Mouse (Mus musculus): ENCODE data around the gene Nek9. TPM values are rescaled to one million over a fixed set of nuclear protein-coding genes. Genes with fewer than 3 reads are reported as not detected.

Nek9 gene
- total and polyA plus RNA-seq, 2 experiments: 14.0 to 17.0 TPM

DNA sequence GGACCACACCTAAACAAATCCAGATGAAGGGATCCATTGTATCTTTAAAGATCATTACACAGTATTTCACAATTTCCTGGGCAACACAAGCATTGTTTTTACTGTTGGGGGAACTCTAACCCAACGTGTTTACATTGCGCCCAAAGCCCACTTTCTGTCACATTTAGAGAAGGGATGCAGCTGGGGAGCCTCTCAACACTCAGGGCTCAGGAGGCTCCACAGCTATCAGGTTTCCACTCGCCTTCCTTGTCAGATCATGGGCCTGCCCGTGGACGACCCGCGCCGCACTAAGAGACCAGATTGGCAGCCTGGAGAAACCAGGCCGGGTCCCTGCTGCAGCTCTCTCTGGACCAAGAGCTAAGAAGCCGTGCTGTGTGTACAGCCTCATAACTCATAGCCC, 65.7 kb downstream of the Nek9 start:
- no peaks in the 10 kb centered on the region for H3K4me1 ChIP-seq (ENCODE audit: control insufficient read depth, insufficient read depth, low read length)
- no peak overlapping the region for H3K9ac ChIP-seq (ENCODE audit: low read depth, low read length)
- H3K27ac ChIP-seq (replicated peaks; ENCODE audit: insufficient read depth, low read depth, low read length): no peak overlapping the region
- TF ChIP-seq POLR2A (IDR thresholded peaks at IDR 0.05; ENCODE audit: extremely low read depth, insufficient read depth, low read length): no peak
- no peak for TF ChIP-seq CTCF (IDR thresholded peaks at IDR 0.05; ENCODE audit: low read depth, low read length)
- no peaks in the 10 kb centered on the region for H3K79me2 ChIP-seq (ENCODE audit: control insufficient read depth, insufficient read depth, low read length)
- no peak for DNase-seq (ENCODE audit: extremely low read depth, low read depth, low spot score)
- whole genome bisulfite sequencing: 81% methylated on average over 10 of the region's 10 CpGs
- no peak overlapping the region for H3K4me3 ChIP-seq (ENCODE audit: insufficient read depth, low read depth, low read length)
- H3K27me3 ChIP-seq (ENCODE audit: control insufficient read depth, insufficient read depth, low read length): no peaks in the 10 kb centered on the region
- H3K36me3 ChIP-seq (ENCODE audit: control insufficient read depth, insufficient read depth, low read length): peaks cover 4% of the 10 kb centered on the region; the same call in 1 of the 2 replicates

DNA sequence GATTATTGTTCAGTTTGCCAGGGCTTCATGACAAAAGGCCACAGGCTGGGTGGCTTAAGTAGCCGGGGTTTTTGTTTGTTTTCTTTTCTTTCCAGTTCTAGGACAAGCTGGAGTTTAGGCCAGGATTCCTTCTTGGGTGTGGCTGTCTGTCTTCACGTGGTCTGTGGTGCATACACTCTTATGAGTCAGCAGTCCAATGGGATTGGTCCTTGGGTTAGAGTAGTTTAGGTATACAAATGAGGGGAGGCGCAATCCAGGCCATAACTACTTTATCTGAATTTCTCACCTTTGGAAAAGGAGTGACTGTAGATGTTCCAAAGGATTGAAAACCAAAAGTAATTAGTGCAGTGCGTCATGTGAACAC, 67.3 kb downstream of the Nek9 start:
- Histone ChIP-seq H3K9ac (ENCODE audit: low read depth, low read length) (no peak overlapping the region), H3K79me2 (ENCODE audit: control insufficient read depth, insufficient read depth, low read length) (no peaks in the 10 kb centered on the region), H3K36me3 (ENCODE audit: control insufficient read depth, insufficient read depth, low read length) (peaks cover 6% of the 10 kb centered on the region; the same call in 1 of the 2 replicates), H3K4me1 (ENCODE audit: control insufficient read depth, insufficient read depth, low read length) (no peaks in the 10 kb centered on the region), H3K27ac (replicated peaks; ENCODE audit: insufficient read depth, low read depth, low read length) (no peak overlapping the region), H3K4me3 (ENCODE audit: insufficient read depth, low read depth, low read length) (no peak overlapping the region), H3K27me3 (ENCODE audit: control insufficient read depth, insufficient read depth, low read length) (no peaks in the 10 kb centered on the region)
- WGBS: 72% methylated on average over 4 of the region's 4 CpGs
- no peak for TF ChIP-seq CTCF (IDR thresholded peaks at IDR 0.05; ENCODE audit: low read depth, low read length)
- no peak for TF ChIP-seq POLR2A (IDR thresholded peaks at IDR 0.05; ENCODE audit: extremely low read depth, insufficient read depth, low read length)
- no peak for DNase-seq (ENCODE audit: extremely low read depth, low read depth, low spot score)

DNA sequence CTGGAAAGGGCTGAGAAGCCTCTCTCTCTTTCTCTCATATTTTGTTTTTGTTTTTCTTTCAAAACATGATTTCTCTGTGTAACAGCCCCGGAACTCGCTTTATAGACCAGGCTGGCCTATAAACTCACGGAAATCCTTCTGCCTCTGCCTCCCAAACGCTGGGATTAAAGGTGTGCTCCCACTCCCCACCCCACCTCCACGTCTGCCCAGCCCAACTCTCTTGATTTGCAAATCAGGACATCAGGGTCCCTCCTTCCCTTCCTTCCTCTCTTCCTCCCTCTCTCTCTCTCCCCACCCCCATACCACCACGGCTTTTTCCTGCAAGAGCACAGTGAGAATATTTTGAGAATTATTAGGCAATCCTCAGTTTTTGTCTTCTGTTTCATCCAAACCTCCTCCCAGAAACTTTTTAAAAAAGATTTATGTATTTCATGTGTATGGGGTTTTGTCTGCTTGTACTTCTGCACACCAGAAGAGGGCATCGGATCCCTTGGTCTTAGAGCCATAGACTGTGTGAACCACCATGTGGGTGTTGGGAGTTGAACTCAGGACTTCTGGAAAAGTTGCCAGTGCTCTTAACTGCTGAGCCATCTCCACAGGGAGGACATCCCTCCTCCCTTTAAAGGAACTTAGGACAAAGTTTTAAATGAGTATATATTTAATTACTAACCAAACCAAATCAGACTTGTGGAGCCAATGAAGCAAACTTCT, 67.9 kb downstream of the Nek9 start:
- TF ChIP-seq CTCF (IDR thresholded peaks at IDR 0.05; ENCODE audit: low read depth, low read length) (no peak), POLR2A (IDR thresholded peaks at IDR 0.05; ENCODE audit: extremely low read depth, insufficient read depth, low read length) (no peak)
- Histone ChIP-seq H3K9ac (ENCODE audit: low read depth, low read length) (no peak overlapping the region), H3K27me3 (ENCODE audit: control insufficient read depth, insufficient read depth, low read length) (no peaks in the 10 kb centered on the region), H3K36me3 (ENCODE audit: control insufficient read depth, insufficient read depth, low read length) (peaks cover 6% of the 10 kb centered on the region; the same call in 1 of the 2 replicates), H3K4me1 (ENCODE audit: control insufficient read depth, insufficient read depth, low read length) (no peaks in the 10 kb centered on the region), H3K27ac (replicated peaks; ENCODE audit: insufficient read depth, low read depth, low read length) (no peak overlapping the region), H3K79me2 (ENCODE audit: control insufficient read depth, insufficient read depth, low read length) (no peaks in the 10 kb centered on the region), H3K4me3 (ENCODE audit: insufficient read depth, low read depth, low read length) (no peak overlapping the region)
- DNase-seq (ENCODE audit: extremely low read depth, low read depth, low spot score): peak; percentile 21
- WGBS: 76% methylated on average over 7 of the region's 7 CpGs

DNA sequence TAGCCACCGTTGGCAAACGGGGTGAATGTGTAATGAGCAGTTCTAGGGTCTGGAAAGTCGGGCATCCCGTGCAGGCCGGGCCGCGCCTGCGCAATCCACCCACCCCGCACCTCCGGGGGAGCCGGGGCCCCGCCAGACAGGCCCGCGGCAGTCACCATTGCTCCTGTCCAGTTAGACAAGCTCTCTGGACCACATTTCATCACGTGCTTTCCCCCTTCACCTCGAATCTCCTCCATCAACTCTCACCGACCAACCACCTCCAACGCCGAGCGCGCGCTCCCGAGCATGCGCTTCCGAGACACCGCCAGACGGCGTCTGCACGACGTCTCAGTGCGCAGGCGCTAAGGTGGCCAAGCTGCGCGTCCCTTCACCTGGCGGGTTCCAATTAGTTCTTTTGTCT, 68.8 kb downstream of the Nek9 start, which contains the start of gene Mlh3:
TSS of gene Mlh3 (minus strand) at position 281 of the 400 bp plus-strand sequence.
- Histone ChIP-seq H3K36me3 (ENCODE audit: control insufficient read depth, insufficient read depth, low read length) (peaks cover 6% of the 10 kb centered on the region; the same call in 1 of the 2 replicates), H3K79me2 (ENCODE audit: control insufficient read depth, insufficient read depth, low read length) (no peaks in the 10 kb centered on the region), H3K27me3 (ENCODE audit: control insufficient read depth, insufficient read depth, low read length) (no peaks in the 10 kb centered on the region), H3K4me1 (ENCODE audit: control insufficient read depth, insufficient read depth, low read length) (no peaks in the 10 kb centered on the region), H3K27ac (replicated peaks; ENCODE audit: insufficient read depth, low read depth, low read length) (no peak within 1 kb of the TSS), H3K4me3 (ENCODE audit: insufficient read depth, low read depth, low read length) (peak within 1 kb of the TSS; percentile 82), H3K9ac (ENCODE audit: low read depth, low read length) (peak within 1 kb of the TSS; percentile 79)
- TF ChIP-seq POLR2A (IDR thresholded peaks at IDR 0.05; ENCODE audit: extremely low read depth, insufficient read depth, low read length) (peak; percentile 41; the same call in 1 of the 2 replicates), CTCF (IDR thresholded peaks at IDR 0.05; ENCODE audit: low read depth, low read length) (peak; percentile 55)
- peak; percentile 79 for DNase-seq (ENCODE audit: extremely low read depth, low read depth, low spot score)
- under 1% methylated on average over 35 of the region's 35 CpGs for WGBS

DNA sequence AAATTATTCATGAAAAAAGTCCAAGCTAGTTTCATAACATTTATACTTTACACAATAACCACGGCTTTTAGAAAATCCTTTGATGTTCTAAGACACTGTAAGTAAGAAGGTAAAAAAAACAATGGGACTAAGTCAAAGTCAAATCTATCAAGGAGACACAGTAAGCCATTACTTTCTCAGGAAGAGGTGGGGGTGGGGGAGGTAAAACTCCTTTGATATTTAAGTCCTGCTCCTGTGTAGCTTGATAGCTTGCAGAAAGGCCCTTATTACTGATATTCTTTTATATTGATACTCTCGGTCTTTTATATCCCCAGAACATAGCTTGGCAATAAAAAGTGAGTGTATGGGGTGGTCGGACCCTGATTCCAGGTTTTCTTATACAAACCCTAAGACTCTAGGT, 69.3 kb downstream of the Nek9 start:
- no peak overlapping the region for H3K27ac ChIP-seq (replicated peaks; ENCODE audit: insufficient read depth, low read depth, low read length)

DNA sequence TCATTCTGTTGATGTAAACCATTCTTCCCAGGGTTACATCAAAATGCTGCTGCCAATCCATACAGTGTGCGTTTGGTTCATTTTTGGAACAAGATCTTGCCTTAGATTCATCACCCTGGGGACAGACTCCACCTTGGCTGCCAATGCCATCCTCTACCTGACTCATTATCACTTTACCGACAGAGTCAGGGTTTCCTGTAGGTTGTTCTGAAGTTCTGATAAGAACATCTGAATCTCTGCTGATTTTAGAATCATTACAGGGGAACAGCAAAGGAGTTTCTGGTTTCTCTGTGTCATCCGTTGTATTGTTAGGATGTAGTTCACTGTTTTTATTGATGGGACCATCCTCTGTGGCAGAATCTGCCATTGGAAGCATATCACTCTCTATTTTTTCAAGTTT, 72.9 kb downstream of the Nek9 start:
- no peaks in the 10 kb centered on the region for H3K27me3 ChIP-seq (ENCODE audit: control insufficient read depth, insufficient read depth, low read length)
- no peaks in the 10 kb centered on the region for H3K4me1 ChIP-seq (ENCODE audit: control insufficient read depth, insufficient read depth, low read length)
- no peak overlapping the region for H3K4me3 ChIP-seq (ENCODE audit: insufficient read depth, low read depth, low read length)
- TF ChIP-seq POLR2A (IDR thresholded peaks at IDR 0.05; ENCODE audit: extremely low read depth, insufficient read depth, low read length) (no peak), CTCF (IDR thresholded peaks at IDR 0.05; ENCODE audit: low read depth, low read length) (no peak)
- H3K79me2 ChIP-seq (ENCODE audit: control insufficient read depth, insufficient read depth, low read length): no peaks in the 10 kb centered on the region
- H3K27ac ChIP-seq (replicated peaks; ENCODE audit: insufficient read depth, low read depth, low read length): no peak overlapping the region
- H3K9ac ChIP-seq (ENCODE audit: low read depth, low read length): no peak overlapping the region
- WGBS: 88% methylated on average over 3 of the region's 3 CpGs
- peaks cover 3% of the 10 kb centered on the region; the same call in 1 of the 2 replicates for H3K36me3 ChIP-seq (ENCODE audit: control insufficient read depth, insufficient read depth, low read length)
- DNase-seq (ENCODE audit: extremely low read depth, low read depth, low spot score): no peak

More for the DNA sequence above, 69.3 kb downstream of the Nek9 start:
- Histone ChIP-seq H3K79me2 (ENCODE audit: control insufficient read depth, insufficient read depth, low read length) (no peaks in the 10 kb centered on the region), H3K36me3 (ENCODE audit: control insufficient read depth, insufficient read depth, low read length) (peaks cover 3% of the 10 kb centered on the region; the same call in 1 of the 2 replicates), H3K9ac (ENCODE audit: low read depth, low read length) (peak overlapping the region; percentile 79; the same call in 1 of the 2 replicates), H3K4me3 (ENCODE audit: insufficient read depth, low read depth, low read length) (peak overlapping the region; percentile 82; the same call in 1 of the 2 replicates), H3K27me3 (ENCODE audit: control insufficient read depth, insufficient read depth, low read length) (no peaks in the 10 kb centered on the region), H3K4me1 (ENCODE audit: control insufficient read depth, insufficient read depth, low read length) (no peaks in the 10 kb centered on the region)
- no peak for TF ChIP-seq CTCF (IDR thresholded peaks at IDR 0.05; ENCODE audit: low read depth, low read length)
- no peak for TF ChIP-seq POLR2A (IDR thresholded peaks at IDR 0.05; ENCODE audit: extremely low read depth, insufficient read depth, low read length)
- 54% methylated on average over 3 of the region's 3 CpGs for WGBS
- DNase-seq (ENCODE audit: extremely low read depth, low read depth, low spot score): no peak

Data from liver, adult 2 months (tissue).